Mouse (Mus musculus) kidney, adult 2 months (tissue): ENCODE data around the gene Gcsam.
A peak's percentile ranks its signal among the peaks of the same experiment; 100 is the strongest.

Experiments used
- CTCF ChIP-seq: fragments of 200-500 bp; conservative IDR thresholded peaks from 2 replicates; pipeline ENCODE4 v1.5.1; 2011; ENCODE audit warnings: low read depth, mild to moderate bottlenecking, control low read depth, low read length, moderate library complexity, mixed read lengths; ENCODE audit not compliant: insufficient read depth, insufficient read length
- POLR2A ChIP-seq: fragments of 200-500 bp; IDR thresholded peaks from one replicate; pipeline ENCODE4 v1.6.1; 2011; ENCODE audit warnings: low read depth, low read length, control low read depth

- TF ChIP-seq CTCF: peak; percentile 83
- no peak for TF ChIP-seq POLR2A
Observed at GRCm38 (mm10) chr16:45630347-45630960, 20.3 kb downstream of the Gcsam start.
